Mouse (Mus musculus): ENCODE results near the gene Nadsyn1.

GRCm38 (mm10) chr7:143752606-143753005 is 70.0 kb downstream of the Nadsyn1 start:
- TF ChIP-seq POLR2A (IDR thresholded peaks at IDR 0.05; ENCODE audit: borderline replicate concordance, insufficient read depth, low read length) (no peak), CTCF (IDR thresholded peaks at IDR 0.05; ENCODE audit: borderline replicate concordance, insufficient read depth, low read depth, low read length) (no peak)
